Mouse (Mus musculus) heart, embryonic 14.5 days (tissue): ENCODE results near the gene Neurl3. TPM values are rescaled to one million over a fixed set of nuclear protein-coding genes. Genes with fewer than 3 reads are reported as not detected.

Source experiments
- ATAC-seq: fragments of 200-750 bp; cut with Nextera tagmentation; 2 replicates; pipeline ENCODE4 v1.8.0; 2017; ENCODE audit warnings: low read depth, moderate TSS enrichment; ENCODE audit not compliant: insufficient number of reproducible peaks, insufficient read depth, low FRiP score
- H3K27ac ChIP-seq, 2 experiments: fragments of 200-500 bp in 1 of 2; fragments of 300-500 bp in 1 of 2; sonication (generic) in 1 of 2; replicated peaks in 1 of 2; 2 replicates each; pipeline ENCODE4 v1.5.1; 2012 to 2014; ENCODE audit warnings: low read depth in 2 of 2, low read length in 2 of 2, control low read depth in 1 of 2, mild to moderate bottlenecking in 1 of 2, mixed read lengths in 1 of 2; ENCODE audit not compliant: control insufficient read depth in 1 of 2, insufficient read depth in 1 of 2
- H3K27me3 ChIP-seq: fragments of 300-500 bp; sonication (generic); 2 replicates; pipeline ENCODE4 v1.6.1; 2014; ENCODE audit warnings: mild to moderate bottlenecking, low read length, control low read depth; ENCODE audit not compliant: control insufficient read depth, insufficient read depth
- H3K36me3 ChIP-seq: fragments of 300-500 bp; sonication (generic); 2 replicates; pipeline ENCODE4 v1.6.1; 2014; ENCODE audit warnings: mild to moderate bottlenecking, control low read depth, low read length, mixed read lengths; ENCODE audit not compliant: control insufficient read depth, insufficient read depth
- H3K4me1 ChIP-seq, 2 experiments: fragments of 200-500 bp in 1 of 2; fragments of 300-500 bp in 1 of 2; sonication (generic) in 1 of 2; 2 replicates each; pipeline ENCODE4 v1.6.1; 2012 to 2014; ENCODE audit warnings: low read length in 2 of 2, control low read depth in 1 of 2, mixed read lengths in 1 of 2; ENCODE audit not compliant: control insufficient read depth in 2 of 2, insufficient read depth in 2 of 2
- H3K4me2 ChIP-seq: fragments of 300-500 bp; sonication (generic); 2 replicates; pipeline ENCODE4 v1.6.1; 2014; ENCODE audit warnings: mild to moderate bottlenecking, low read length
- H3K4me3 ChIP-seq, 2 experiments: fragments of 200-500 bp in 1 of 2; fragments of 300-500 bp in 1 of 2; sonication (generic) in 1 of 2; 2 replicates each; pipeline ENCODE4 v1.5.1; 2012 to 2014; ENCODE audit warnings: low read length in 2 of 2, mild to moderate bottlenecking in 2 of 2, control low read depth in 1 of 2, low read depth in 1 of 2, moderate library complexity in 1 of 2; ENCODE audit not compliant: control insufficient read depth in 1 of 2, insufficient read depth in 1 of 2
- H3K9ac ChIP-seq: fragments of 300-500 bp; sonication (generic); 2 replicates; pipeline ENCODE4 v1.6.1; 2014; ENCODE audit warnings: mild to moderate bottlenecking, low read length
- H3K9me3 ChIP-seq: fragments of 300-500 bp; sonication (generic); 2 replicates; pipeline ENCODE4 v1.6.1; 2016; ENCODE audit warnings: low read length, control low read depth; ENCODE audit not compliant: control insufficient read depth
- WGBS: fragments of 180-500 bp; shearing (Covaris S2); extraction: QIAGEN DNeasy Blood & Tissue Kit; methylation state at CpG from one replicate; pipeline ENCODE4 v1.1.7; 2014; 5-methylcytosine and 5-hydroxymethylcytosine counted together
- polyA plus RNA-seq: library from polyadenylated mRNA; unstranded; fragments of >200 nt; fragmentation: Nextera tagmentation; extraction: Ambion mirVana; gene quantifications from 2 replicates; pipeline ENCODE4 v1.2.1, GENCODE M21; 2014

Neurl3 gene
- polyA plus RNA-seq, 1 experiment from 2014 or later, result 4.6 TPM

GRCm38 (mm10) chr1:36230919-36231705, 43.4 kb downstream of the Neurl3 start:
- ATAC-seq, result no peak
- 87% methylated on average over 7 of the region's 7 CpGs for WGBS
- Histone ChIP-seq H3K4me3 (no peak overlapping the region), H3K36me3 (peaks cover 69% of the 10 kb centered on the region), H3K27me3 (no peaks in the 10 kb centered on the region), H3K9me3 (no peaks in the 10 kb centered on the region), H3K27ac (no peak overlapping the region), H3K4me1 (0 out of 4 replicates have a peak, but pooled peaks cover 0 to 3% of the 10 kb centered on the region in 2 experiments), H3K4me2 (no peak overlapping the region), H3K9ac (no peak overlapping the region)

- no peak for ATAC-seq
Observed at GRCm38 (mm10) chr1:36228461-36228860, 46.0 kb downstream of the Neurl3 start.

GRCm38 (mm10) chr1:36224648-36225047, 49.8 kb downstream of the Neurl3 start:
- peaks cover 67% of the 10 kb centered on the region for H3K36me3 ChIP-seq
- no peaks in the 10 kb centered on the region for H3K27me3 ChIP-seq
- no peaks in the 10 kb centered on the region for H3K4me1 ChIP-seq
- no peak overlapping the region for H3K4me3 ChIP-seq
- 93% methylated on average over 3 of the region's 3 CpGs for WGBS
- no peak overlapping the region for H3K27ac ChIP-seq
- H3K9me3 ChIP-seq, result no peaks in the 10 kb centered on the region
- no peak for ATAC-seq
- no peak overlapping the region for H3K9ac ChIP-seq
- H3K4me2 ChIP-seq, result no peak overlapping the region

More at GRCm38 (mm10) chr1:36228461-36228860, 46.0 kb downstream of the Neurl3 start:
- WGBS, result 79% methylated on average over 9 of the region's 9 CpGs
- Histone ChIP-seq H3K4me1 (no peaks in the 10 kb centered on the region), H3K4me3 (no peak overlapping the region), H3K9ac (no peak overlapping the region), H3K9me3 (no peaks in the 10 kb centered on the region), H3K27ac (no peak overlapping the region), H3K4me2 (no peak overlapping the region), H3K27me3 (no peaks in the 10 kb centered on the region), H3K36me3 (peaks cover 73% of the 10 kb centered on the region)

Other genes starting within 250 kb of the Neurl3 start
- 11.0 and 15.5 TPM in 2 replicates for gene Hs6st1, start 206.3 kb downstream of the Neurl3 start, polyA plus RNA-seq
- 50.1 and 50.5 TPM in 2 replicates for gene Uggt1, start 30.0 kb downstream of the Neurl3 start, polyA plus RNA-seq
- gene Arid5a, start 33.1 kb upstream of the Neurl3 start, polyA plus RNA-seq, result 10.3 and 12.5 TPM in 2 replicates
- gene Kansl3, start 94.5 kb upstream of the Neurl3 start, polyA plus RNA-seq, result 40.8 and 43.4 TPM in 2 replicates
- gene Fer1l5, start 97.6 kb upstream of the Neurl3 start, polyA plus RNA-seq, result 0.61 and 0.63 TPM in 2 replicates
- gene Lman2l, start 170.6 kb upstream of the Neurl3 start, polyA plus RNA-seq, result 31.0 and 35.7 TPM in 2 replicates
- 4.5 and 5.9 TPM in 2 replicates for gene Cnnm4, start 196.9 kb upstream of the Neurl3 start, polyA plus RNA-seq
- 3.7 and 3.9 TPM in 2 replicates for gene Cnnm3, start 237.2 kb upstream of the Neurl3 start, polyA plus RNA-seq